Mouse (Mus musculus) midbrain, embryonic 11.5 days (tissue): ENCODE data around the gene Gli2. TPM values are rescaled to one million over a fixed set of nuclear protein-coding genes. Genes with fewer than 3 reads are reported as not detected.

Source experiments
- ATAC-seq: fragments of 200-750 bp; cut with Nextera tagmentation; 2 replicates; pipeline ENCODE4 v1.8.0; 2017; ENCODE audit warnings: moderate TSS enrichment, moderate library complexity; ENCODE audit not compliant: low FRiP score
- DNase-seq: peaks from one replicate; pipeline ENCODE4 v3.0.0; 2015; ENCODE audit warnings: low spot score; ENCODE audit errors: missing footprints
- H3K27ac ChIP-seq: fragments of 300-500 bp; sonication (generic); 2 replicates; pipeline ENCODE4 v1.5.1; 2014; ENCODE audit warnings: low read depth, low read length
- H3K27me3 ChIP-seq: fragments of 300-500 bp; sonication (generic); 2 replicates; pipeline ENCODE4 v1.6.1; 2014; ENCODE audit warnings: mild to moderate bottlenecking, low read length, moderate library complexity, mixed read lengths; ENCODE audit not compliant: control insufficient read depth, insufficient read depth
- H3K36me3 ChIP-seq: fragments of 300-500 bp; sonication (generic); 2 replicates; pipeline ENCODE4 v1.6.1; 2014; ENCODE audit warnings: mild to moderate bottlenecking, low read length, moderate library complexity, mixed read lengths; ENCODE audit not compliant: control insufficient read depth, insufficient read depth
- H3K4me1 ChIP-seq: fragments of 300-500 bp; sonication (generic); 2 replicates; pipeline ENCODE4 v1.6.1; 2014; ENCODE audit warnings: low read length; ENCODE audit not compliant: control insufficient read depth, insufficient read depth
- H3K4me2 ChIP-seq: fragments of 300-500 bp; sonication (generic); 2 replicates; pipeline ENCODE4 v1.6.1; 2014; ENCODE audit warnings: mild to moderate bottlenecking, moderate library complexity
- H3K4me3 ChIP-seq: fragments of 300-500 bp; sonication (generic); 2 replicates; pipeline ENCODE4 v1.5.1; 2014; ENCODE audit warnings: low read depth, low read length
- H3K9ac ChIP-seq: fragments of 300-500 bp; sonication (generic); 2 replicates; pipeline ENCODE4 v1.6.1; 2014; ENCODE audit warnings: low read length
- H3K9me3 ChIP-seq: fragments of 300-500 bp; sonication (generic); 2 replicates; pipeline ENCODE4 v1.6.1; 2016; ENCODE audit warnings: low read length; ENCODE audit not compliant: control insufficient read depth
- WGBS: fragments of 180-500 bp; shearing (Covaris S2); extraction: QIAGEN DNeasy Blood & Tissue Kit; methylation state at CpG from one replicate; pipeline ENCODE4 v1.1.7; 2014; 5-methylcytosine and 5-hydroxymethylcytosine counted together
- polyA plus RNA-seq: library from polyadenylated mRNA; unstranded; fragments of >200 nt; fragmentation: Nextera tagmentation; extraction: Ambion mirVana; gene quantifications from 2 replicates; pipeline ENCODE4 v1.2.1, GENCODE M21; 2014

Gene Gli2
- polyA plus RNA-seq = 8.2 and 9.0 TPM in 2 replicates

DNA sequence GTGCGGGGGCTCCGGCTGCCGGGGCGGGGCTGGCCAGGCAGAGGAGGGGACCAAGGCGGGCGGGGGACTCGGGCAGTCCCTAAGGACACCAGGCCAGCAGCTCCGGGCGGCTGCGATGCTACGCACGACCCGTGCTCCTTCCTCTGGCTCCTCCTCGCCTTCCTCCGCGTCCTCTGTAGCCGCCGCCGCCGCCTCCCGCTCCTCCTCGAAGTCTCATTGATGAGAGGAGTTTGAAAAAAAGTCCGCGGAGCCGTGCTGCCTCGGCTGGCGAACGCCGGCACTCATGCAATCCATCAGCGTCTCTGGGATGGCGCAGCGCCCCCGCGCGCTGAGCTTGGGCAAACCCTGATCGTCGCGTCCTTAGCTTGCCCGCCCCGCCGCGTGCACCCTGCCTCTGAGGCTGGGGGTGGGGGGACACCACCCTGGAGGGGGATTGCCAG is at the start of gene Gli2:
Gene Gli2, minus strand, starts transcription at position 218 of the 440 bp plus-strand sequence.
- Histone ChIP-seq H3K9me3 (no peaks in the 10 kb centered on the region), H3K4me2 (peak within 1 kb of the TSS; percentile 86), H3K27ac (peak within 1 kb of the TSS; percentile 91), H3K4me3 (peak within 1 kb of the TSS; percentile 64), H3K36me3 (no peaks in the 10 kb centered on the region), H3K27me3 (peaks cover 11% of the 10 kb centered on the region), H3K9ac (peak within 1 kb of the TSS; percentile 87), H3K4me1 (peaks cover 41% of the 10 kb centered on the region)
- DNase-seq (peak; percentile 98), ATAC-seq (peak; percentile 87)
- 1% methylated on average over 42 of the region's 42 CpGs for WGBS

DNA sequence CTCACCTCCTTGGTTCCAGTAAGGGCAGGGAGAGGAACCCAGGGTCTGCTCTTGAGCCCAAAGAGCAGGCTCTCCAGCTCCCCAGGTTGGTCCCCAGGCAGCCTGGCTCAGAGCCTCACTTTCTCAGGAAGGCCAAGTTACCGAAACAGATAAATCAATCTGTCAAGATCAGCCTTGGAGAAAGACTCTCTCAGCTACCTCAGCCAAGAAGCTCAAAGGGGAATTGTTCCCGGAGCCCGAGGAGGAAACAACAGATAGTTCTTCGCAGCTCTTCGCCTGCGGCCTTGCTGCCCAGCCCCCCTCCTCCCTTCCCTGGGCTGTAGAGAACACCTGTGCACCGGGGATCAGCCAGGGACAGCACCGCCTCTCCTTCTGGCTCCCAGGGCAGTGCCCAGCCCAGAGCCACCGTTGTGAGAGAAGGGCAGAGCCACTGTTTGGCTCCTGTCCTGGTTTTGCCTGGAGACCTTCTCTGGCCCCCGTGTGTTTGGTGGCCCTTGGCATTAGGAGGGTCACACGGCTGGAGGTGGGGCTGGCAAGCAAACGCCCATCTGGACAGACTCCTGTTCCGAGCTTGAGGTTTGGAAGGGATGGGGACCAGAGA is 44.6 kb upstream of the Gli2 start:
- Histone ChIP-seq H3K27ac (no peak overlapping the region), H3K27me3 (no peaks in the 10 kb centered on the region), H3K9me3 (no peaks in the 10 kb centered on the region), H3K4me1 (no peaks in the 10 kb centered on the region), H3K4me2 (no peak overlapping the region), H3K4me3 (no peak overlapping the region), H3K9ac (no peak overlapping the region), H3K36me3 (no peaks in the 10 kb centered on the region)
- WGBS = 62% methylated on average over 13 of the region's 13 CpGs
- ATAC-seq = no peak
- no peak for DNase-seq

DNA sequence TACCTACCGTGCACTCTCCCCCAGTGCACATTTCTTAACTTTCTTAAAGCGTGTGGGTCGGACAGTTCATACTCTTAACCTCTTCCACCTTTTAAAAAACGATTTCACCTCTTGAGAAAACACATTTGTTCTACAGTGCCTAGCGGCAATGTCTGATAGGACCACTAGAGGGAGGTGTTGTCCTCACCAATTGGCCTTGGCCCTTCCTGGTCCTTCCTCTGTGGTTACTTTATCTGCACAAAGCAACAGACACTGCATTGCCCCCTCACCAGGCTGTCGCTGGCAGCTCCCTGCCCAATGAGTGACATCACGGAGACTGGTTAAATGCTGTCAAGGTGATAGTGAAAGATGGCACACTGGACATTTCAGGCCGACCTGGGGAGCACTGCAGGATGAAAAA is 40.3 kb upstream of the Gli2 start:
- H3K27me3 ChIP-seq = no peaks in the 10 kb centered on the region

DNA sequence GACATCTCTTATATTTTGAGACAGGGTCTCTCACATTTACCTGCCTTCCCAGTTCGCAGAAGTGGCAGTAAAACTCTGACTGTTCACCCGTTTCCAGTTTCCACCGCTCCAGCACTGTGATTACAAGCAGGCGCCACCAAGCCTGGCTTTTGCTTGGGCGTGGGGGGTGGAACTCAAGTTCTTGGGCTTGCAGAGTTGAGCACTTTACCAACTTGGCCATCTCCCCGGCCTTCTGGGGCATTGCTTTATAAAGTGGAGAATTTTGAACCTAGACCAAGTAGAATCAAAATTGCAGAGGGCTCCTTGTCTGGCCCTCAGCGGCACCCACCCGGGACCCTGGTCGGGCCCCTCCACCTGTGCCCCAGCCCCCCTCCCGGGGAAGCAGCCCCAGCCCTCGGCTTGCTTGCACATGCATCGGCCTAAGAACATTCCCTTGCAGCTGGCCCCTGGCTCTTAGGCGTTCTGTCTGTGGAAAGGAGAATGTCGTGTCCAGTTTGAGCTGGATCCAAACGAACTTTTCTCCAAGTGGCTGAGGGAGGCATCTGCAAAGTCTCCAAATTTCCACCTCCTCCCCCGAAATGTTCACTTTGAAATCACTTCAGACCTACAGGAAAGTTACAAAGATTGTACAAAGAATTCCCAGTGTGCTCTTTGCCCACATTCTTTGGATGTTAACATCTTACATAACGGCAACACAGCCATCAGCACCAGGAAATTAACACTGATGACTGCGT is 36.6 kb upstream of the Gli2 start:
- Histone ChIP-seq H3K27me3 (no peaks in the 10 kb centered on the region), H3K4me2 (no peak overlapping the region), H3K27ac (no peak overlapping the region), H3K4me1 (no peaks in the 10 kb centered on the region), H3K36me3 (no peaks in the 10 kb centered on the region), H3K9me3 (no peaks in the 10 kb centered on the region), H3K4me3 (no peak overlapping the region), H3K9ac (no peak overlapping the region)
- 81% methylated on average over 18 of the region's 18 CpGs for WGBS
- ATAC-seq (no peak), DNase-seq (no peak)

More for the DNA sequence above, 40.3 kb upstream of the Gli2 start:
- Histone ChIP-seq H3K27ac (no peak overlapping the region), H3K4me1 (no peaks in the 10 kb centered on the region), H3K4me3 (no peak overlapping the region), H3K9ac (no peak overlapping the region), H3K4me2 (no peak overlapping the region), H3K9me3 (no peaks in the 10 kb centered on the region), H3K36me3 (no peaks in the 10 kb centered on the region)
- DNase-seq = peak; percentile 92
- WGBS = 24% methylated on average over 8 of the region's 8 CpGs
- ATAC-seq = peak; percentile 55; the same call in 1 of the 2 replicates

DNA sequence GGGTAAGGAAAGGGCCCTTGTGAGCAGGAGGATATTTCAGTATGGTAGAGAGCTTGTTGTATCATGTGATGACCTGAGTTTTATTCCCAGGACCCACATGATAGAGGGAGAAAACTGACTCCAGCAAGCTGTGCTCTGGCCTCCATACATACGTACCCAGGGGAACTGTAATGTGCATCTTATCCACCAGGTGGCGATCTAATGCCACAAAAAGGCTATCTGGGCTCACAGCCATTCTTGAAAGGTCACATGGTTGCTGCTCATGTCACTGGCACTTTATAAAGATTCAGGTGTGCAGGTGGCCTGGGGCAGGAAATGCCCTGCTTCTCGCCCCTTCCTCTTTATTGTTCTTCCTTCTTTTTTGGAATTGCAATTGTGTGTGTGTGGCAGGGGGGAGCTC is 34.1 kb upstream of the Gli2 start:
- peak; percentile 51; the same call in 1 of the 2 replicates for ATAC-seq
- 14% methylated on average over 3 of the region's 3 CpGs for WGBS

DNA sequence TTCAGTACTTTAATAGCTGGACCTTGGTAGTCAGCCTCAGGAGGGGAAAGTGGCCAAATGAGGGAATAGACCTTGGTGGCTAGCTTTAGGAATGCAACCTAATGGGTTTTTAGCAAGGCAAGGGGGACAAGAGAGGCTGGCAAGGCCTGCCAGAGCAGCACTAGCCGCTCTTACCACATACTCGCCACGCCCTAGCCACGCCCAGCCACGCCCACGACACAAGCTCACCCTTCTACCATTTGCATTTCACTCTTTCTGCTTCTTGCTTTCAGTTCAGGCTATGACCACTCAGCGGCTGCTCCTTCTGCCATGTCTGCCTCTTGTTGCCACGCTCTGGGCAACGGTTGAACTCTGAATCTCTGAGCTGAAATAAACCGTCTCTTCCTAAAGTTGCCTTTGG is 32.4 kb upstream of the Gli2 start:
- ATAC-seq (no peak), DNase-seq (no peak)
- Histone ChIP-seq H3K27me3 (no peaks in the 10 kb centered on the region), H3K4me1 (no peaks in the 10 kb centered on the region), H3K4me2 (no peak overlapping the region), H3K9ac (no peak overlapping the region), H3K27ac (no peak overlapping the region), H3K36me3 (no peaks in the 10 kb centered on the region), H3K4me3 (no peak overlapping the region), H3K9me3 (no peaks in the 10 kb centered on the region)
- WGBS = 69% methylated on average over 10 of the region's 10 CpGs

More for the DNA sequence above, 34.1 kb upstream of the Gli2 start:
- Histone ChIP-seq H3K9me3 (no peaks in the 10 kb centered on the region), H3K36me3 (no peaks in the 10 kb centered on the region), H3K9ac (no peak overlapping the region), H3K27me3 (no peaks in the 10 kb centered on the region), H3K4me2 (no peak overlapping the region), H3K27ac (no peak overlapping the region), H3K4me3 (no peak overlapping the region), H3K4me1 (no peaks in the 10 kb centered on the region)
- peak; percentile 98 for DNase-seq

DNA sequence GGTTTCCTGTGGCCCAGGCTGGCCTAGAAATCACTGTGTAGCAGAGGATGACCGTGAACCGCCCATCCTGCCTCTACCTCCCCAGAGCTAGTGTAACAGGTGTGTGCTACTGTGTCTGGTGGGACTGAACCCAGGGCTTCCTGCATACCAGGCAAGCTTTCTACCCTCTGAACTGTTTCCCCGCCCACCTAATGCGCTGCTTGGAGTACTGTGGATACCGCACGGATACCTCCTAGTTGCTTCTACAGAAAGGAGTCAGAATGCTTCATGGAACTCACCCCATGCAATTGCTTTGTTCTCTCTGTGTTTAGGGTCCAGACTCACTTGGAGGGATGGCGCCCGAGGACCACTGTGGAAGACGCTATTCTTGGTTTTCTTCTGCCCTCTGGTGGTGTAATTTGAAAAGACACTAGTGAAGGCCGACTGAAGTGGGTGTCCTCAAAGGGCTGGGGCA is 30.1 kb upstream of the Gli2 start:
- no peak overlapping the region for H3K4me2 ChIP-seq
- no peaks in the 10 kb centered on the region for H3K36me3 ChIP-seq
- peak; percentile 75 for ATAC-seq
- H3K27me3 ChIP-seq = no peaks in the 10 kb centered on the region
- 18% methylated on average over 10 of the region's 10 CpGs for WGBS
- H3K9me3 ChIP-seq = no peaks in the 10 kb centered on the region
- H3K4me3 ChIP-seq = no peak overlapping the region
- no peak overlapping the region for H3K27ac ChIP-seq
- no peak overlapping the region for H3K9ac ChIP-seq
- peak; percentile 98 for DNase-seq
- no peaks in the 10 kb centered on the region for H3K4me1 ChIP-seq

DNA sequence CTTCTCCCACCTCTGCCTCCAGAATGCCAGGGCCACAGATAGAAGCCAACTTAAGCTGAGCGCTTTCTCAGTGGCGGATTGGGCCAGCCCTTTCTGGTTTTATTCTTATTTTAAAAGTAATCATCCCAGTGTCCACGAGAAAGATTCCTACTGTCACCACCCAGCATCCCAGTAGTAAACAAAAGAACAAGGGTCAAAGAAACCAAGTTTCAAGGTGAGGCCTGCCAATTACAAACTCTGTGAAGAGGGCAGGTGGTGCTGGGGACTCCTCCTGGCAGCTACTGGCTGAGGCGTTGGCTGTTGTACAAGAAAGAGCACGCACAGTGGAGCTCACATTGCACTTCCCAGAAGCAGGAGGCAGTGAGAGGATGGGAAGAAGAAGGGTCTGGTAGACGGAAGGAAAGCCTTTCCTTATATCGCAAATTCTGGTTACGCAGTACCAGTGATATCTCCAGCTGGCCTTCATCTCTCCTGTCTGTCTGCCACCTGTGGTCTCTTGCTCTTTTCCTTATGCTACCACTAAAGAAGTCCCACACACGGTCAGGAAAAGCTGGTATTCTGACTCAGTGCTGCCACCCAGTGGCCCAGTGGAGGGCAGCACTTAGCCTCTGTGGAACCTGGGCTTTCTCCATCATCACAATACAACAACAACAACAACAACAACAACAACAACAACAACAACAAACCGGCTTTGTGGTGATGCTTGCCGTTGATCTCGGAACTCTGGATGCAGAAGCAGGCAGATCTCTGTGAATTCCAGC is 29.0 kb upstream of the Gli2 start:
- 42% methylated on average over 12 of the region's 12 CpGs for WGBS
- no peak overlapping the region for H3K4me3 ChIP-seq
- no peak overlapping the region for H3K27ac ChIP-seq
- DNase-seq = peak; percentile 99
- peak; percentile 57 for ATAC-seq
- H3K27me3 ChIP-seq = no peaks in the 10 kb centered on the region; the same call in 1 of the 2 replicates
- H3K9me3 ChIP-seq = no peaks in the 10 kb centered on the region
- no peak overlapping the region for H3K9ac ChIP-seq
- no peaks in the 10 kb centered on the region for H3K36me3 ChIP-seq
- H3K4me1 ChIP-seq = no peaks in the 10 kb centered on the region
- H3K4me2 ChIP-seq = no peak overlapping the region
